Mouse (Mus musculus): ENCODE data around the gene Paqr7. TPM values are rescaled to one million over a fixed set of nuclear protein-coding genes. Genes with fewer than 3 reads are reported as not detected.

Paqr7 gene
- polyA plus RNA-seq, 1 experiment from 2014 or later, result 2.2 TPM

- Histone ChIP-seq H3K4me2 (ENCODE audit: low read depth) (peak overlapping the region; percentile 32), H3K4me3 (ENCODE audit: low read depth, low read length) (peak overlapping the region; percentile 13; the same call in 1 of the 2 replicates)
These were observed 16.3 kb downstream of the Paqr7 start for GRCm38 (mm10) chr4:134512798-134513197.

GRCm38 (mm10) chr4:134514309-134514930 lies 17.9 kb downstream of the Paqr7 start:
- WGBS, result 96% methylated on average over 11 of the region's 11 CpGs
- DNase-seq (ENCODE audit: low spot score), result no peak

More at GRCm38 (mm10) chr4:134512798-134513197, 16.3 kb downstream of the Paqr7 start:
- no peak for ATAC-seq (ENCODE audit: insufficient read depth, low FRiP score, low TSS enrichment)
- DNase-seq (ENCODE audit: low spot score), result peak; percentile 63
- H3K27me3 ChIP-seq (ENCODE audit: control insufficient read depth, insufficient read depth, low read length), result no peaks in the 10 kb centered on the region
- H3K36me3 ChIP-seq (ENCODE audit: control insufficient read depth, insufficient read depth, low read length), result no peaks in the 10 kb centered on the region
- no peak overlapping the region for H3K27ac ChIP-seq (ENCODE audit: low read depth, low read length)
- peaks cover 10% of the 10 kb centered on the region for H3K4me1 ChIP-seq (ENCODE audit: control insufficient read depth, insufficient read depth, low read length)
- peak overlapping the region; percentile 14; the same call in 1 of the 2 replicates for H3K9ac ChIP-seq (ENCODE audit: low read length)
- H3K9me3 ChIP-seq (ENCODE audit: control insufficient read depth, low read length), result no peaks in the 10 kb centered on the region
- 18% methylated on average over 15 of the region's 15 CpGs for WGBS

GRCm38 (mm10) chr4:134515614-134516013 lies 19.1 kb downstream of the Paqr7 start:
- Histone ChIP-seq H3K27ac (ENCODE audit: low read depth, low read length) (no peak overlapping the region), H3K4me1 (ENCODE audit: control insufficient read depth, insufficient read depth, low read length) (peaks cover 10% of the 10 kb centered on the region), H3K27me3 (ENCODE audit: control insufficient read depth, insufficient read depth, low read length) (no peaks in the 10 kb centered on the region), H3K9ac (ENCODE audit: low read length) (no peak overlapping the region), H3K4me2 (ENCODE audit: low read depth) (no peak overlapping the region), H3K36me3 (ENCODE audit: control insufficient read depth, insufficient read depth, low read length) (peaks cover 2% of the 10 kb centered on the region), H3K9me3 (ENCODE audit: control insufficient read depth, low read length) (no peaks in the 10 kb centered on the region), H3K4me3 (ENCODE audit: low read depth, low read length) (no peak overlapping the region)
- 85% methylated on average over 7 of the region's 7 CpGs for WGBS
- ATAC-seq (ENCODE audit: insufficient read depth, low FRiP score, low TSS enrichment), result no peak
- DNase-seq (ENCODE audit: low spot score), result no peak

More at GRCm38 (mm10) chr4:134514309-134514930, 17.9 kb downstream of the Paqr7 start:
- H3K4me2 ChIP-seq (ENCODE audit: low read depth), result no peak overlapping the region
- H3K9ac ChIP-seq (ENCODE audit: low read length), result no peak overlapping the region
- no peak for ATAC-seq (ENCODE audit: insufficient read depth, low FRiP score, low TSS enrichment)
- H3K27me3 ChIP-seq (ENCODE audit: control insufficient read depth, insufficient read depth, low read length), result no peaks in the 10 kb centered on the region
- no peak overlapping the region for H3K4me3 ChIP-seq (ENCODE audit: low read depth, low read length)
- H3K4me1 ChIP-seq (ENCODE audit: control insufficient read depth, insufficient read depth, low read length), result peaks cover 10% of the 10 kb centered on the region
- H3K36me3 ChIP-seq (ENCODE audit: control insufficient read depth, insufficient read depth, low read length), result no peaks in the 10 kb centered on the region
- H3K9me3 ChIP-seq (ENCODE audit: control insufficient read depth, low read length), result no peaks in the 10 kb centered on the region
- H3K27ac ChIP-seq (ENCODE audit: low read depth, low read length), result no peak overlapping the region

DNA sequence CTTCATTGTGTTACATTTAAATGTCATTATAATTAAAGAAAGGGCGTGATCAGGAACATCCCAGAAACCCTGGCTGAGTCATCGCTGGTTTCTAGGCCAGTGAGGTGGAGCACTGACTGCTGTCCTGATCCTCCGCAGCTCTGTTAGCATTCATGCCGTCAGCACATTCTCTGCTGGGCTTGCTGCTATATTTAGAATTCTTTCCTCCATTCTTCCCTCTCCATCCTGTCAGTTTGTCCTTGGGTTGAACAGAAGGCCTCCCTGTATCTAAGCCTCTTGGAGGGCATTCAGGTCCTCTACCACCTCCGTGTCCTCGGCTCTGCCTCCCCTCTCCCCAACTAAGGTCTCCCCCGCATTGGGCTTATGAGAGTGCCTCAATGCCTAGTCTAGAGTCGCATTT lies 20.5 kb downstream of the Paqr7 start:
- H3K36me3 ChIP-seq (ENCODE audit: control insufficient read depth, insufficient read depth, low read length), result peaks cover 2% of the 10 kb centered on the region
- no peak overlapping the region for H3K9ac ChIP-seq (ENCODE audit: low read length)
- DNase-seq (ENCODE audit: low spot score) (no peak), ATAC-seq (ENCODE audit: insufficient read depth, low FRiP score, low TSS enrichment) (no peak)
- WGBS, result 90% methylated on average over 8 of the region's 8 CpGs
- H3K27me3 ChIP-seq (ENCODE audit: control insufficient read depth, insufficient read depth, low read length), result no peaks in the 10 kb centered on the region
- H3K4me1 ChIP-seq (ENCODE audit: control insufficient read depth, insufficient read depth, low read length), result peaks cover 6% of the 10 kb centered on the region; the same call in 1 of the 2 replicates
- H3K9me3 ChIP-seq (ENCODE audit: control insufficient read depth, low read length), result no peaks in the 10 kb centered on the region
- no peak overlapping the region for H3K27ac ChIP-seq (ENCODE audit: low read depth, low read length)
- H3K4me3 ChIP-seq (ENCODE audit: low read depth, low read length), result no peak overlapping the region
- no peak overlapping the region for H3K4me2 ChIP-seq (ENCODE audit: low read depth)

DNA sequence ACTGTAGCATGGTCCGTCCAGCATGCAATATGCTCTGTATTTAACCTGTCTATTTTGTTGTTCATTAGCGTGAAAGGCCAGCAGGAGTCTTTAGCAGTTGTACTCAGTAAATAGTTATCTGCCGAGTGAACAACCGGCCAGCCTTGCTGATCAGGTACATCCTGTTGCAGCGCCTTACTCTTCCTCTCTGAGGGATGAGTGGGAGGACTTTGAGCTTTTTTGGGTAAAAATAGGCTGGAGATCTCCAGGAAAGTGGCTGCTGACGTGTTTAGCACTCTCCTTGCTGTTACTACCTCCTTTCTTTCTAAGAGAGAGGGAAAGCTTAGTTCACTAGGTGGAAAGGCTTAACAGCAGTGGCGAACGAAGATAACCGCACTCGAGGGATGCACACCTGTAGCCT lies 21.2 kb downstream of the Paqr7 start:
- H3K4me3 ChIP-seq (ENCODE audit: low read depth, low read length), result no peak overlapping the region
- H3K27me3 ChIP-seq (ENCODE audit: control insufficient read depth, insufficient read depth, low read length), result no peaks in the 10 kb centered on the region
- H3K4me2 ChIP-seq (ENCODE audit: low read depth), result no peak overlapping the region
- DNase-seq (ENCODE audit: low spot score) (no peak), ATAC-seq (ENCODE audit: insufficient read depth, low FRiP score, low TSS enrichment) (no peak)
- no peak overlapping the region for H3K27ac ChIP-seq (ENCODE audit: low read depth, low read length)
- H3K9ac ChIP-seq (ENCODE audit: low read length), result no peak overlapping the region
- peaks cover 1% of the 10 kb centered on the region; the same call in 1 of the 2 replicates for H3K4me1 ChIP-seq (ENCODE audit: control insufficient read depth, insufficient read depth, low read length)
- peaks cover 2% of the 10 kb centered on the region for H3K36me3 ChIP-seq (ENCODE audit: control insufficient read depth, insufficient read depth, low read length)
- WGBS, result 91% methylated on average over 10 of the region's 10 CpGs
- H3K9me3 ChIP-seq (ENCODE audit: control insufficient read depth, low read length), result no peaks in the 10 kb centered on the region

GRCm38 (mm10) chr4:134518541-134518940 lies 22.0 kb downstream of the Paqr7 start:
- Histone ChIP-seq H3K4me3 (ENCODE audit: low read depth, low read length) (no peak overlapping the region), H3K27me3 (ENCODE audit: control insufficient read depth, insufficient read depth, low read length) (no peaks in the 10 kb centered on the region), H3K27ac (ENCODE audit: low read depth, low read length) (no peak overlapping the region), H3K36me3 (ENCODE audit: control insufficient read depth, insufficient read depth, low read length) (peaks cover 5% of the 10 kb centered on the region), H3K9ac (ENCODE audit: low read length) (no peak overlapping the region), H3K4me2 (ENCODE audit: low read depth) (no peak overlapping the region), H3K4me1 (ENCODE audit: control insufficient read depth, insufficient read depth, low read length) (no peaks in the 10 kb centered on the region), H3K9me3 (ENCODE audit: control insufficient read depth, low read length) (no peaks in the 10 kb centered on the region)
- DNase-seq (ENCODE audit: low spot score) (no peak), ATAC-seq (ENCODE audit: insufficient read depth, low FRiP score, low TSS enrichment) (no peak)
- WGBS, result 89% methylated on average over 4 of the region's 4 CpGs

- no peak for ATAC-seq (ENCODE audit: insufficient read depth, low FRiP score, low TSS enrichment)
These were observed 22.8 kb downstream of the Paqr7 start for GRCm38 (mm10) chr4:134519281-134519680.

DNA sequence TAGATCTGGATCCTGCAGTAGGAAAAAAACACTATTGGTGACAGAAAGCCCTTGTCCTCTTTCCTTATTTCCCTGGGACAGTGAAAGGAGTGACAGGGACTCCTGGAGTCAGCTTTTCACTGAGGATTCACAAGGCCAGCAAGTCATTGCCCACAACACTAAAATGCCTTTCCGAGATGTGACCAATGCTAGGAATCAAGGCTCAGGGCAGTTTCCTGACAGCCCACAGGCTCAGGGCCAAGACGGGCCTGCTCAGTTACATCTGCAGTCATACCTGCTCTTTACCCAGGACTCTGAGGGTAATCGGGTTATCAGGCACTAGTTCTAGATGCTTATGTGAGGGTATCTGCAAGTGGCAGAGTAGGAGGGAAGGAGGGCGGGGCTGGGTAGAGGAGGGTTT lies 26.9 kb downstream of the Paqr7 start:
- Histone ChIP-seq H3K27ac (ENCODE audit: low read depth, low read length) (no peak overlapping the region), H3K36me3 (ENCODE audit: control insufficient read depth, insufficient read depth, low read length) (peaks cover 11% of the 10 kb centered on the region), H3K9me3 (ENCODE audit: control insufficient read depth, low read length) (no peaks in the 10 kb centered on the region), H3K4me1 (ENCODE audit: control insufficient read depth, insufficient read depth, low read length) (no peaks in the 10 kb centered on the region), H3K4me3 (ENCODE audit: low read depth, low read length) (no peak overlapping the region), H3K27me3 (ENCODE audit: control insufficient read depth, insufficient read depth, low read length) (no peaks in the 10 kb centered on the region), H3K9ac (ENCODE audit: low read length) (no peak overlapping the region), H3K4me2 (ENCODE audit: low read depth) (no peak overlapping the region)
- no peak for DNase-seq (ENCODE audit: low spot score)
- WGBS, result 89% methylated on average over 4 of the region's 4 CpGs
- no peak for ATAC-seq (ENCODE audit: insufficient read depth, low FRiP score, low TSS enrichment)

More at GRCm38 (mm10) chr4:134519281-134519680, 22.8 kb downstream of the Paqr7 start:
- Histone ChIP-seq H3K27me3 (ENCODE audit: control insufficient read depth, insufficient read depth, low read length) (no peaks in the 10 kb centered on the region), H3K36me3 (ENCODE audit: control insufficient read depth, insufficient read depth, low read length) (peaks cover 7% of the 10 kb centered on the region), H3K4me1 (ENCODE audit: control insufficient read depth, insufficient read depth, low read length) (no peaks in the 10 kb centered on the region), H3K9me3 (ENCODE audit: control insufficient read depth, low read length) (no peaks in the 10 kb centered on the region), H3K4me3 (ENCODE audit: low read depth, low read length) (no peak overlapping the region), H3K27ac (ENCODE audit: low read depth, low read length) (no peak overlapping the region), H3K4me2 (ENCODE audit: low read depth) (no peak overlapping the region), H3K9ac (ENCODE audit: low read length) (no peak overlapping the region)
- no peak for DNase-seq (ENCODE audit: low spot score)

GRCm38 (mm10) chr4:134525806-134526205 lies 29.3 kb downstream of the Paqr7 start:
- no peak overlapping the region for H3K4me2 ChIP-seq (ENCODE audit: low read depth)
- WGBS, result 79% methylated on average over 5 of the region's 5 CpGs
- no peak for DNase-seq (ENCODE audit: low spot score)

More at GRCm38 (mm10) chr4:134525806-134526205, 29.3 kb downstream of the Paqr7 start:
- ATAC-seq (ENCODE audit: insufficient read depth, low FRiP score, low TSS enrichment), result no peak
- H3K36me3 ChIP-seq (ENCODE audit: control insufficient read depth, insufficient read depth, low read length), result peaks cover 18% of the 10 kb centered on the region
- H3K27me3 ChIP-seq (ENCODE audit: control insufficient read depth, insufficient read depth, low read length), result no peaks in the 10 kb centered on the region
- H3K4me1 ChIP-seq (ENCODE audit: control insufficient read depth, insufficient read depth, low read length), result no peaks in the 10 kb centered on the region
- H3K9ac ChIP-seq (ENCODE audit: low read length), result no peak overlapping the region
- no peak overlapping the region for H3K4me3 ChIP-seq (ENCODE audit: low read depth, low read length)
- no peaks in the 10 kb centered on the region for H3K9me3 ChIP-seq (ENCODE audit: control insufficient read depth, low read length)
- no peak overlapping the region for H3K27ac ChIP-seq (ENCODE audit: low read depth, low read length)
